Mouse (Mus musculus) hematopoietic stem cell, adult 5-6 weeks (primary cell): Measurements from ENCODE around the gene Rufy1. TPM values are rescaled to one million over a fixed set of nuclear protein-coding genes. Genes with fewer than 3 reads are reported as not detected.

Experiments
- ATAC-seq, 2 experiments: fragments of 125-278 bp in 1 of 2; replicated peaks in 1 of 2; 2 replicates each; pipeline ENCODE4 v1.8.0; 2016 to 2017; ENCODE audit warnings: inconsistent platforms in 2 of 2, mild to moderate bottlenecking in 2 of 2, moderate number of reproducible peaks in 2 of 2, low read depth in 1 of 2, moderate TSS enrichment in 1 of 2; ENCODE audit not compliant: low FRiP score in 2 of 2, poor library complexity in 2 of 2, severe bottlenecking in 2 of 2, insufficient read depth in 1 of 2, low TSS enrichment in 1 of 2
- total RNA-seq: library from RNA; stranded (forward); fragments of 172-1452, 232-1000 nt; gene quantifications from 2 replicates; pipeline ENCODE4 v1.2.3, GENCODE M21; 2017

Rufy1 gene
- total RNA-seq, 1 experiment from 2014 or later: 40.5 TPM

- no peak for ATAC-seq
Observed at GRCm38 (mm10) chr11:50439857-50440256, 8.9 kb upstream of the Rufy1 start.

GRCm38 (mm10) chr11:50432896-50433295 lies 2.0 kb upstream of the Rufy1 start:
- no peak for ATAC-seq

- ATAC-seq: no peak
Observed at GRCm38 (mm10) chr11:50432069-50432440, 1.1 kb upstream of the Rufy1 start.

GRCm38 (mm10) chr11:50431134-50432068 lies 476 bp upstream of the Rufy1 start:
- ATAC-seq: peak in 1 of 2 experiments; percentile 20; a peak in 2 of 4 replicates

GRCm38 (mm10) chr11:50426056-50426455 lies 4.9 kb downstream of the Rufy1 start:
- ATAC-seq: no peak

DNA sequence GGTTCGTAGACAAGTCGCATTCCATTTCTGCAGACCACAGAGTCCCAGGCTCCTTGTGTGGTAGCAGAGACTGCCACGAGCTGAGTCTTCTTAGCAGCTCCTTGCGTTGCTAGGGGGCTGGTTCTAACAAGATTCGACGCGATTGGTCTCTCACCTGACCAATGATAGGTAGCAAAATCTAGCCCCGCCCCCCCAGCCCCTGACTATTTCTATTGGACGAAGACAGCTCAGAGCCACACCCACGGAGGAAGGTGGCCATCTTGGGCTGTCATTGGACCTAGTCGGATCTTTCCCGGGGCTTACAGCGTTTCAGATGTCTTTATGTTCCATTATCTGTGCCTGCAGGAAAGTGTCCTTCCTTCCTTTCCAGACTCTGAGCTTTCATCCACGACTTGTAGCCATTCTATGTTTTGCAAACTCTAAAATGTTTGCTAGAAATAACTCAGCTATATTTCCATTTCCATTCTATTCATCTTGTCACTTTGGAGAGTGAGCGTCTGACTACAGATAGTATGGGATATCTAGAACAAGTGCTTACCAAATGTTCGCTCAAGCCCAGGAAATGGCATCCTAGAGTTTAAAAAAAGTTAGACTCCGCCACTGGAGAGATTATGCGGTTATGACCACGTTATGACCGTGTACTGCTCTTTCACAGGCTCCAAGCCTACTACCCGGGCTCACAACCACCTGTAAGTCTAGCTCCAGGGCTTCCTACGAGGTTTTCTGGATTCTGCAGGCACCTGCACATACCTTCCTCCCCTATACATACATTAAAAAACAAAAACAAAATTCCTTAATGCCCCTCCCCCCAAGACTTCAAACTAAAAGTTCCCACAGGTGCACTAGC lies 8.8 kb downstream of the Rufy1 start:
- peak; percentile 70 to 83 for ATAC-seq

GRCm38 (mm10) chr11:50421461-50421860 lies 9.5 kb downstream of the Rufy1 start:
- ATAC-seq: no peak

GRCm38 (mm10) chr11:50417856-50418255 lies 13.1 kb downstream of the Rufy1 start:
- no peak for ATAC-seq

DNA sequence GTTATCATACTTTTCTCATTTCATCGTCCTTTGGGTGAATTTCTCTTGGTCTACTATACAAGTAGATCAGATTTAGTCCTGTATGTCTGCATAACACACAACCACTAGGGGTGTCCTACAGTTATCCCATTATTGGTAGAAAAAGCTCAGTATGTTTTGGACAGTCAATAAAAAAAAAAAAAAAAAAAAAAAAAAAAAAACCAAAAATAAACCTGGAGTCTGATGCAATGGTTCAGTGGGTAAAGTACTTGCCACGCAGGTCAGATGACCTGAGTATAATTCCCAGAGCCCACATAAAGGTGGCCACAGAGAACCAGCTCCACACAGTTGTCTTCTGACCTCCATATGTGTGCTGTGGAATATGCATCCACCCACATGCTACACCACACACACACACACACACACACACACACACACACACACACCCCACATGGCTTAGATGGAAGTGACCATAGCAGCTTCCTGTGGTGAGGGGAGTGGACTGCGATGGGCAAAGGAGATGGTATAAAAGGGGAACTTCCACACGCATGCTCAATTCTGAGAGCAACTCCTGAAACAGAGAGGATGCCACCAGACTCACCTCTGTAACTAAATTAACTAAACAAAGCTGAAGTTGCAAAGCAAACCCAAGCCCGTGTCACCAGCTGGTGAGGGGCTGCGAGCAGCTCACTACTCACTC lies 15.2 kb downstream of the Rufy1 start:
- ATAC-seq: peak; percentile 65 to 74; a peak in 3 of 4 replicates

- ATAC-seq: no peak
Observed at GRCm38 (mm10) chr11:50407235-50407634, 23.7 kb downstream of the Rufy1 start.

DNA sequence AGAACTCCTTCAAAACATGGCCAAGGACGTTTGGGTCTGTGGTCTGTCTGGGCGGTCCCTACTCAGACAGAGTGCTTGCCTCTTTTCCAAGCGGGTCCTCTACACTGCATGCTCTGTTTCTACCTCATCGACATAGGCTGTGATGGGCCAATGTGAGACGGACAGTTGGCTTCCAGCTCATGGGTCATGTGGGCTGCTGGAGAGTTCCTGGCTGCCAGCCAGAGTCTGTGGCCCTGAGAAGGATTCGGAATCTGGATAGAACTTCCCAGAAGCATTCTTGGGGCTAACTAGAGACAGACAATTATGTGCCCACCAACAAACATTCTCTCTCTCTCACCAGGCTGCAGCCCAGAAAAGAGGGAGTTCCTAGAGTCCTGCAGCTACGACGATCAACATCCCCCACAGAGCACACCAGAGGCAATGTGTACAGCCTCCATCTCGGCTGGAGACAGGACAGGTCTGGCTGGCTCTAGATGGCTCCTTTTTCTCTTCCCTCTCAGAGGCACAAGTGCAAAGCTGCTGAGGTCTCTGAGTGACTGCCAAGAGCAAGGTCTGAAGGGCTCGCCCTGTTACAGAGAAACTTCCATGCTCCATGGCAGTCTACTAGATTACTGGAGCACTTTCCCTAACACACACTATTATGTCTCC lies 27.4 kb downstream of the Rufy1 start:
- ATAC-seq: no peak

- no peak for ATAC-seq
Observed at GRCm38 (mm10) chr11:50402481-50402880, 28.4 kb downstream of the Rufy1 start.

DNA sequence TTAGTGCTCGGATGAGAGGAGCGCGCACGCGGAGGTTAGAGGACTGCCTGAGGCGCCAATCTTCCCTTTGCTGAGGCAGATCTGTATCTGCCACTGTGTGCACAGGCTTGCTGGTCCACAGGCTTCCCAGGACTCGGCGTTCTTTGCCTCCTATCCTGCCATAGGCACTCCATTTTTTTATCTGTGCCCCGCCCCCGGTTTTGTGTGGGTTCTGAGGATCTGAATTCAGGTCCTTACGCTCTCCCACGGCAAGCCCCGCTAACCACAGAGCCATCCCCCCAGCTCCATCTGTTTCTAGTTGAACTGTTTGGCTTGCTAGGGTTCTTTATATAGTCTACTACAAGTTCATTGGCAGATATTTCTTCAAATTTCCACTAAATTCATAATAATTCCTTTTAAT lies 32.1 kb downstream of the Rufy1 start:
- no peak for ATAC-seq

GRCm38 (mm10) chr11:50397316-50397715 lies 33.6 kb downstream of the Rufy1 start:
- no peak for ATAC-seq

GRCm38 (mm10) chr11:50396766-50397307 lies 34.1 kb downstream of the Rufy1 start:
- ATAC-seq: no peak

DNA sequence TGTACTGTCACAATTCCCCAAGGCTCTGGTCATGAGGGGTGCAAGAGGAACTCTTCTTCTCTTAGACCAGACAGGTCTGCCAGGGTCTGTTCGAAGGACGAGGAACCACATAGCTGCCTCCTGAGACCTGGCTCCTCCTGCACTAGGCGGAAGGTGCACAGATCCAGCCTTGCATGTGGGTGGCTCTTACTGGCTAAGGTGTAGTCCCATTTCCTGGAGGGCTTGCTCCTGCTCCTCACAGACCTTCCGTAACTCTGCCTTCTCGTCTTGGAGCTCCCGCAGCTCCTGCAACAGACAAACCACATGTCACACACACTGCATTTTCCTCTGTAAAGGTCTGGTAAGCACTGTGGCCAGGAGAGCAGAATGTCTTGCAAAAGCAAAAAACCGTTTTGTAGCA lies 36.2 kb downstream of the Rufy1 start:
- no peak for ATAC-seq

DNA sequence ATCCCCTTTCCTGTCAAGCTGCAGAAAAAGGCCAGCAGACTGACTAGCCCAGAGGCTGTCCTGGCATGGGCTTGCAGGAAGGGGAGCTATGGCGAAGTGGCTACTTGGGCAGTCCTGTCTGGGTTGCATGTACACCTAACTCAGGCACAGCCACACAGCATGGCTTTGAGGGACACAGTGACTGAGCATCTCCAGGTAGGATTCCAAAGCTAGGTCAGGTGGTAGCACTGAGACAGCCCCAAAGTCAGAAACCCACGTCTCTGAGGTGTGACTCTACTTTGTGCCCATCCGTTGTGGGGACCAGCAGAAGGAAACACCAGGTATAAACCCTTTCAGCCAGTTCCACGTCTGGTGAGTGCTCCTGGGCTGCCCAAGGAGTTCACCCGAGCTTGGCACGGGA lies 37.6 kb downstream of the Rufy1 start:
- ATAC-seq: no peak
